Mouse (Mus musculus): ENCODE measurements around the gene Mdm2.

- no peak for TF ChIP-seq TAL1 (IDR thresholded peaks at IDR 0.05; ENCODE audit: low read length)
- no peak for TF ChIP-seq GATA1 (IDR thresholded peaks at IDR 0.05; ENCODE audit: low read length)
Measured at GRCm38 (mm10) chr10:117688204-117689151, 22.1 kb downstream of the Mdm2 start.

All from erythroblast, embryonic 14.5 days (primary cell).